21 mouse cellular contexts compared by ENCODE assay signal in genomic region chrX:93502865-93503353, GRCm38 (mm10).
DNase-seq lines count a peak whose midpoint lies in the region; ATAC-seq and TF ChIP-seq lines count a peak whose summit lies in the region.
"Had no signal": no experiment of that assay in that cellular context is flagged by ENCODE, and none has a peak within 500 bp of the region (broad histone marks: within the 10 kb centered on the region; RNA-seq: fewer than 3 reads in every experiment).

No protein-coding gene starts in this region.

- DNase-seq in heart, adult 2 months = no peak
- DNase-seq in heart, postnatal 36 days = no peak
- peak; percentile 58 for DNase-seq in heart, postnatal 0 days (ENCODE audit: low spot score)
- no peak for DNase-seq in heart, adult 9 months (ENCODE audit: low spot score in 2 of 2)
- DNase-seq in brain, embryonic 14.5 days (ENCODE audit: low read depth) = peak; percentile 59
- peak; percentile 7 for DNase-seq in kidney, postnatal 14 days
- no peak for DNase-seq in thymus, adult 18-20 months
- DNase-seq: adrenal gland, postnatal 25 days; cerebellum, adult 9-11 months; forebrain, postnatal 0 days; gastrocnemius, postnatal 14 days; lung, adult 18-20 months; lung, postnatal 10 days had no signal

- no peaks in the 10 kb centered on the region for H3K36me3 ChIP-seq in heart, adult 2 months (ENCODE audit: control insufficient read depth, insufficient read depth, low read length)
- no peaks in the 10 kb centered on the region for H3K36me3 ChIP-seq in heart, postnatal 0 days (replicated peaks; ENCODE audit: control insufficient read depth, insufficient read depth, low read length)
- H3K36me3 ChIP-seq: embryonic facial prominence, embryonic 15.5 days; hindbrain, embryonic 15.5 days; limb, embryonic 13.5 days; liver, embryonic 12.5 days; neural tube, embryonic 15.5 days had no signal

- TF ChIP-seq POLR2A in heart, adult 2 months (IDR thresholded peaks at IDR 0.05; ENCODE audit: insufficient read depth, low read depth, low read length) = no peak
- no peak for TF ChIP-seq POLR2A in brain, embryonic 14.5 days (IDR thresholded peaks at IDR 0.05; ENCODE audit: borderline replicate concordance, extremely low read depth, insufficient read depth, insufficient read length, poor library complexity, severe bottlenecking)

- peak; percentile 71 for ATAC-seq in heart, postnatal 0 days (ENCODE audit: insufficient read depth, low read depth)
- ATAC-seq: CD4-positive, CD25-positive, alpha-beta regulatory T cell, adult 4 months; forebrain, postnatal 0 days; liver, embryonic 12.5 days had no signal

- peak overlapping the region; percentile 50 for H3K27ac ChIP-seq in heart, adult 2 months
- peak overlapping the region; percentile 75 for H3K27ac ChIP-seq in heart, postnatal 0 days (ENCODE audit: low read depth)
- H3K27ac ChIP-seq: embryonic facial prominence, embryonic 15.5 days; hindbrain, embryonic 15.5 days; limb, embryonic 13.5 days; liver, embryonic 12.5 days; neural tube, embryonic 15.5 days; stomach, postnatal 0 days had no signal

- intact Hi-C loops in heart, adult 2 months (cut with DNase I) = no loop called here
- intact Hi-C loops in heart, postnatal 36 days (cut with DNase I) = no loop called here

- H3K27me3 ChIP-seq in heart, adult 2 months (ENCODE audit: control insufficient read depth, insufficient read depth, low read length) = no peaks in the 10 kb centered on the region
- no peaks in the 10 kb centered on the region for H3K27me3 ChIP-seq in heart, postnatal 0 days (ENCODE audit: control insufficient read depth, insufficient read depth, low read length)
- H3K27me3 ChIP-seq: embryonic facial prominence, embryonic 15.5 days; hindbrain, embryonic 15.5 days; limb, embryonic 13.5 days; liver, embryonic 12.5 days; neural tube, embryonic 15.5 days had no signal

- H3K4me2 ChIP-seq in heart, postnatal 0 days (ENCODE audit: low read depth, low read length) = peak overlapping the region; percentile 38; the same call in 1 of the 2 replicates
- H3K4me2 ChIP-seq: embryonic facial prominence, embryonic 15.5 days; hindbrain, embryonic 15.5 days; limb, embryonic 13.5 days; liver, embryonic 12.5 days; midbrain, embryonic 11.5 days; neural tube, embryonic 15.5 days had no signal

- no peaks in the 10 kb centered on the region for H3K9me3 ChIP-seq in heart, postnatal 0 days (replicated peaks; ENCODE audit: control insufficient read depth, low read length)
- H3K9me3 ChIP-seq: embryonic facial prominence, embryonic 15.5 days; hindbrain, embryonic 15.5 days; limb, embryonic 13.5 days; liver, embryonic 12.5 days; neural tube, embryonic 15.5 days had no signal

- no peaks in the 10 kb centered on the region for H3K79me2 ChIP-seq in heart, adult 2 months (replicated peaks; ENCODE audit: control insufficient read depth, insufficient read depth, low read length)

- no peak for TF ChIP-seq EP300 in heart, adult 2 months (IDR thresholded peaks at IDR 0.05; ENCODE audit: insufficient read depth, low read depth, low read length)
- no peak for TF ChIP-seq EP300 in heart, postnatal 0 days (IDR thresholded peaks at IDR 0.05; ENCODE audit: low read depth)

- no peak for TF ChIP-seq CTCF in heart, adult 2 months (IDR thresholded peaks at IDR 0.05)
- no peak for TF ChIP-seq CTCF in heart, postnatal 0 days (IDR thresholded peaks at IDR 0.05; ENCODE audit: low read depth)
- TF ChIP-seq CTCF in brain, embryonic 14.5 days (IDR thresholded peaks at IDR 0.05; ENCODE audit: borderline replicate concordance, extremely low read depth, insufficient read depth, insufficient read length) = no peak

- no peaks in the 10 kb centered on the region for H3K4me1 ChIP-seq in heart, adult 2 months (ENCODE audit: control insufficient read depth, insufficient read depth, low read length)
- H3K4me1 ChIP-seq in heart, postnatal 0 days (ENCODE audit: control insufficient read depth, insufficient read depth) = no peaks in the 10 kb centered on the region; the same call in 1 of the 2 replicates
- H3K4me1 ChIP-seq: embryonic facial prominence, embryonic 15.5 days; hindbrain, embryonic 15.5 days; limb, embryonic 13.5 days; liver, embryonic 12.5 days; neural tube, embryonic 15.5 days had no signal

- H3K4me3 ChIP-seq in heart, adult 2 months = no peak overlapping the region
- no peak overlapping the region for H3K4me3 ChIP-seq in heart, postnatal 0 days (ENCODE audit: low read depth, low read length)
- H3K4me3 ChIP-seq: embryonic facial prominence, embryonic 15.5 days; hindbrain, embryonic 15.5 days; limb, embryonic 13.5 days; liver, embryonic 12.5 days; neural tube, embryonic 15.5 days had no signal

- no peak overlapping the region for H3K9ac ChIP-seq in heart, adult 2 months (ENCODE audit: low read depth, low read length)
- no peak overlapping the region for H3K9ac ChIP-seq in heart, postnatal 0 days (replicated peaks; ENCODE audit: low read depth, low read length)
- H3K9ac ChIP-seq: embryonic facial prominence, embryonic 15.5 days; forebrain, postnatal 0 days; hindbrain, embryonic 15.5 days; limb, embryonic 13.5 days; liver, embryonic 12.5 days; neural tube, embryonic 15.5 days had no signal

- 59% methylated on average over 2 of the region's 2 CpGs for WGBS in heart, adult 2 months
- WGBS in heart, postnatal 0 days = 50% methylated on average over 2 of the region's 2 CpGs

Comparison
In these comparisons a context has a peak if more than half of its experiments do, and no peak if none do; other contexts are left out.
1. DNase-seq: peak in heart, postnatal 0 days (single experiment), brain, embryonic 14.5 days (single experiment) and kidney, postnatal 14 days (single experiment); none in heart, adult 2 months (0 of 2), heart, postnatal 36 days (0 of 2), heart, adult 9 months (0 of 2) and thymus, adult 18-20 months (0 of 2).